Mouse (Mus musculus) E14TG2a.4 (cell line): ENCODE results near the gene Ppp1r3f.

Experiments used
- CTCF ChIP-seq: conservative IDR thresholded peaks from 2 replicates; pipeline ENCODE4 v1.5.1; 2014; ENCODE audit warnings: low read length
- NANOG ChIP-seq: IDR thresholded peaks from 2 replicates; pipeline ENCODE4 v1.6.1; 2014; ENCODE audit warnings: borderline replicate concordance, low read length, mixed read lengths
- POU5F1 ChIP-seq: IDR thresholded peaks from 2 replicates; pipeline ENCODE4 v1.6.1; 2014; ENCODE audit warnings: low read length, borderline replicate concordance

- TF ChIP-seq CTCF, result no peak
- no peak for TF ChIP-seq NANOG
- no peak for TF ChIP-seq POU5F1
Observed at GRCm38 (mm10) chrX:7570481-7571175, 3.5 kb downstream of the Ppp1r3f start.
